Mouse (Mus musculus) forebrain, embryonic 14.5 days (tissue): ENCODE results near the gene Fxn. TPM values are rescaled to one million over a fixed set of nuclear protein-coding genes. Genes with fewer than 3 reads are reported as not detected.
A peak's percentile ranks its signal among the peaks of the same experiment; 100 is the strongest.

Experiments used
- ATAC-seq: fragments of 200-750 bp; cut with Nextera tagmentation; 2 replicates; pipeline ENCODE4 v1.8.0; 2017; ENCODE audit warnings: mild to moderate bottlenecking, moderate library complexity
- DNase-seq: peaks from one replicate; pipeline ENCODE4 v3.0.0-alpha.2; 2015; ENCODE audit warnings: low spot score
- H3K27ac ChIP-seq: fragments of 300-500 bp; sonication (generic); 2 replicates; pipeline ENCODE4 v1.5.1; 2014; ENCODE audit warnings: low read depth, mild to moderate bottlenecking, control low read depth, low read length, moderate library complexity
- H3K27me3 ChIP-seq: fragments of 300-500 bp; sonication (generic); replicated peaks from 2 replicates; pipeline ENCODE4 v1.6.1; 2014; ENCODE audit warnings: low read length, control low read depth, mixed read lengths; ENCODE audit not compliant: control insufficient read depth, insufficient read depth
- H3K36me3 ChIP-seq: fragments of 300-500 bp; sonication (generic); 2 replicates; pipeline ENCODE4 v1.6.1; 2014; ENCODE audit warnings: low read length, control low read depth; ENCODE audit not compliant: control insufficient read depth, insufficient read depth
- H3K4me1 ChIP-seq: fragments of 300-500 bp; sonication (generic); 2 replicates; pipeline ENCODE4 v1.6.1; 2014; ENCODE audit warnings: antibody characterized with exemption, low read length, control low read depth; ENCODE audit not compliant: control insufficient read depth, insufficient read depth
- H3K4me2 ChIP-seq: fragments of 300-500 bp; sonication (generic); 2 replicates; pipeline ENCODE4 v1.6.1; 2014; ENCODE audit warnings: mild to moderate bottlenecking, control low read depth, low read length
- H3K4me3 ChIP-seq: fragments of 300-500 bp; sonication (generic); 2 replicates; pipeline ENCODE4 v1.5.1; 2014; ENCODE audit warnings: low read depth, low read length, control low read depth
- H3K9ac ChIP-seq: fragments of 300-500 bp; sonication (generic); 2 replicates; pipeline ENCODE4 v1.6.1; 2014; ENCODE audit warnings: mild to moderate bottlenecking, low read length, control low read depth, moderate library complexity
- H3K9me3 ChIP-seq: fragments of 300-500 bp; sonication (generic); replicated peaks from 2 replicates; pipeline ENCODE4 v1.6.1; 2016; ENCODE audit warnings: low read length, control low read depth, mixed read lengths; ENCODE audit not compliant: control insufficient read depth
- WGBS: fragments of 180-500 bp; shearing (Covaris S2); extraction: QIAGEN DNeasy Blood & Tissue Kit; methylation state at CpG from one replicate; pipeline ENCODE4 v1.1.7; 2014; 5-methylcytosine and 5-hydroxymethylcytosine counted together
- polyA plus RNA-seq: library from polyadenylated mRNA; unstranded; fragments of >200 nt; fragmentation: Nextera tagmentation; extraction: Ambion mirVana; gene quantifications from 2 replicates; pipeline ENCODE4 v1.2.1, GENCODE M21; 2014

Fxn gene
- polyA plus RNA-seq, 1 experiment from 2014 or later, result 47.9 TPM

GRCm38 (mm10) chr19:24307271-24308221, 27.1 kb upstream of the Fxn start:
- Histone ChIP-seq H3K9ac (0 out of 2 replicates have a peak overlapping the region, but pooled peaks have one; percentile 40), H3K27me3 (no peaks in the 10 kb centered on the region), H3K4me3 (no peak overlapping the region), H3K36me3 (no peaks in the 10 kb centered on the region), H3K4me2 (no peak overlapping the region), H3K9me3 (no peaks in the 10 kb centered on the region), H3K27ac (peak overlapping the region; percentile 46; the same call in 1 of the 2 replicates), H3K4me1 (peaks cover 8% of the 10 kb centered on the region; the same call in 1 of the 2 replicates)
- 65% methylated on average over 13 of the region's 13 CpGs for WGBS
- no peak for ATAC-seq
- no peak for DNase-seq

GRCm38 (mm10) chr19:24306351-24306750, 25.9 kb upstream of the Fxn start:
- no peaks in the 10 kb centered on the region for H3K27me3 ChIP-seq
- no peaks in the 10 kb centered on the region for H3K9me3 ChIP-seq
- no peak overlapping the region for H3K4me2 ChIP-seq
- no peak overlapping the region for H3K27ac ChIP-seq
- ATAC-seq (no peak), DNase-seq (no peak)
- H3K4me1 ChIP-seq, result peaks cover 13% of the 10 kb centered on the region; the same call in 1 of the 2 replicates
- 91% methylated on average over 5 of the region's 5 CpGs for WGBS
- H3K4me3 ChIP-seq, result no peak overlapping the region
- H3K36me3 ChIP-seq, result no peaks in the 10 kb centered on the region
- no peak overlapping the region for H3K9ac ChIP-seq

GRCm38 (mm10) chr19:24302198-24302597, 21.8 kb upstream of the Fxn start:
- 48% methylated on average over 10 of the region's 10 CpGs for WGBS
- H3K4me3 ChIP-seq, result no peak overlapping the region
- ATAC-seq, result no peak
- no peak overlapping the region for H3K9ac ChIP-seq
- H3K9me3 ChIP-seq, result no peaks in the 10 kb centered on the region
- no peaks in the 10 kb centered on the region for H3K27me3 ChIP-seq
- H3K36me3 ChIP-seq, result no peaks in the 10 kb centered on the region
- DNase-seq, result no peak
- peaks cover 5% of the 10 kb centered on the region; the same call in 1 of the 2 replicates for H3K4me1 ChIP-seq
- no peak overlapping the region for H3K4me2 ChIP-seq
- H3K27ac ChIP-seq, result no peak overlapping the region

- no peaks in the 10 kb centered on the region for H3K27me3 ChIP-seq
- H3K4me1 ChIP-seq, result peaks cover 5% of the 10 kb centered on the region; the same call in 1 of the 2 replicates
- H3K4me2 ChIP-seq, result no peak overlapping the region
- H3K27ac ChIP-seq, result no peak overlapping the region
- no peak overlapping the region for H3K4me3 ChIP-seq
- H3K9me3 ChIP-seq, result no peaks in the 10 kb centered on the region
- WGBS, result 13% methylated on average over 5 of the region's 5 CpGs
- H3K9ac ChIP-seq, result no peak overlapping the region
- H3K36me3 ChIP-seq, result no peaks in the 10 kb centered on the region
- DNase-seq (no peak), ATAC-seq (0 out of 2 replicates have a peak, but pooled peaks have one; percentile 12)
These were observed 21.4 kb upstream of the Fxn start for GRCm38 (mm10) chr19:24301768-24302148.

- H3K9ac ChIP-seq, result no peak overlapping the region
These were observed 20.8 kb upstream of the Fxn start for GRCm38 (mm10) chr19:24300994-24301767.

GRCm38 (mm10) chr19:24293537-24293936, 13.1 kb upstream of the Fxn start:
- DNase-seq, result no peak
- WGBS, result 74% methylated on average over 5 of the region's 5 CpGs

More at GRCm38 (mm10) chr19:24300994-24301767, 20.8 kb upstream of the Fxn start:
- 2% methylated on average over 9 of the region's 9 CpGs for WGBS
- Histone ChIP-seq H3K4me2 (peak overlapping the region; percentile 52), H3K4me3 (peak overlapping the region; percentile 14), H3K4me1 (peaks cover 5% of the 10 kb centered on the region; the same call in 1 of the 2 replicates), H3K36me3 (no peaks in the 10 kb centered on the region), H3K27me3 (no peaks in the 10 kb centered on the region), H3K9me3 (no peaks in the 10 kb centered on the region), H3K27ac (no peak overlapping the region)
- ATAC-seq, result peak; percentile 95
- peak; percentile 94 for DNase-seq

GRCm38 (mm10) chr19:24284187-24284586, 3.8 kb upstream of the Fxn start:
- no peaks in the 10 kb centered on the region for H3K9me3 ChIP-seq
- WGBS, result 63% methylated on average over 4 of the region's 4 CpGs
- H3K4me3 ChIP-seq, result no peak overlapping the region
- no peak overlapping the region for H3K4me2 ChIP-seq
- DNase-seq, result peak; percentile 63
- H3K27ac ChIP-seq, result no peak overlapping the region
- no peak overlapping the region for H3K9ac ChIP-seq
- ATAC-seq, result no peak
- H3K4me1 ChIP-seq, result peaks cover 4% of the 10 kb centered on the region; the same call in 1 of the 2 replicates
- no peaks in the 10 kb centered on the region for H3K36me3 ChIP-seq
- no peaks in the 10 kb centered on the region for H3K27me3 ChIP-seq

More at GRCm38 (mm10) chr19:24293537-24293936, 13.1 kb upstream of the Fxn start:
- Histone ChIP-seq H3K36me3 (no peaks in the 10 kb centered on the region), H3K4me1 (no peaks in the 10 kb centered on the region), H3K9ac (no peak overlapping the region), H3K4me3 (no peak overlapping the region), H3K27ac (no peak overlapping the region), H3K9me3 (no peaks in the 10 kb centered on the region), H3K27me3 (no peaks in the 10 kb centered on the region), H3K4me2 (no peak overlapping the region)
- ATAC-seq, result peak; percentile 42; the same call in 1 of the 2 replicates

- Histone ChIP-seq H3K27ac (no peak overlapping the region), H3K4me1 (peaks cover 4% of the 10 kb centered on the region; the same call in 1 of the 2 replicates), H3K9ac (no peak overlapping the region), H3K9me3 (no peaks in the 10 kb centered on the region), H3K4me2 (peak overlapping the region; percentile 75), H3K4me3 (0 out of 2 replicates have a peak overlapping the region, but pooled peaks have one; percentile 60), H3K27me3 (no peaks in the 10 kb centered on the region), H3K36me3 (no peaks in the 10 kb centered on the region)
- 75% methylated on average over 7 of the region's 7 CpGs for WGBS
- no peak for DNase-seq
- no peak for ATAC-seq
These were observed 1.0 kb upstream of the Fxn start for GRCm38 (mm10) chr19:24281288-24281980.
